ENCODE assay signal across 29 mouse cellular contexts in genomic region chr9:50475318-50475717, GRCm38 (mm10). TPM values are rescaled to one million over a fixed set of nuclear protein-coding genes. Genes with fewer than 3 reads are reported as not detected.
"Had no signal": no experiment of that assay in that cellular context is flagged by ENCODE, and none has a peak within 500 bp of the region (broad histone marks: within the 10 kb centered on the region; RNA-seq: fewer than 3 reads in every experiment).

No protein-coding gene starts in this region.

- H3K4me3 ChIP-seq: gastrocnemius, adult 2 months; heart, embryonic 10.5 days; heart, embryonic 12.5 days; hindbrain, embryonic 10.5 days; hindbrain, embryonic 12.5 days; intestine, embryonic 15.5 days; layer of hippocampus, adult 2 months; left cerebral cortex, adult 2 months; limb, embryonic 10.5 days; limb, embryonic 12.5 days; liver, embryonic 13.5 days; liver, embryonic 15.5 days had no signal

- H3K4me2 ChIP-seq: heart, embryonic 12.5 days; hindbrain, embryonic 12.5 days; hindbrain, embryonic 14.5 days; intestine, embryonic 15.5 days; limb, embryonic 12.5 days; liver, embryonic 11.5 days; liver, embryonic 13.5 days; liver, embryonic 15.5 days had no signal

- H3K9me3 ChIP-seq: heart, embryonic 10.5 days; heart, embryonic 12.5 days; hindbrain, embryonic 10.5 days; hindbrain, embryonic 12.5 days; intestine, embryonic 15.5 days; limb, embryonic 10.5 days; limb, embryonic 12.5 days; liver, embryonic 13.5 days; liver, embryonic 15.5 days had no signal

- H3K36me3 ChIP-seq: heart, embryonic 10.5 days; heart, embryonic 12.5 days; hindbrain, embryonic 10.5 days; hindbrain, embryonic 12.5 days; intestine, embryonic 15.5 days; limb, embryonic 10.5 days; limb, embryonic 12.5 days; liver, embryonic 13.5 days; liver, embryonic 15.5 days had no signal

- H3K9ac ChIP-seq: heart, embryonic 12.5 days; hindbrain, embryonic 12.5 days; hindbrain, embryonic 14.5 days; intestine, embryonic 15.5 days; limb, embryonic 12.5 days; liver, embryonic 13.5 days; liver, embryonic 15.5 days had no signal

- H3K27ac ChIP-seq: gastrocnemius, adult 2 months; heart, embryonic 10.5 days; hindbrain, embryonic 12.5 days; hindbrain, embryonic 14.5 days; intestine, embryonic 15.5 days; layer of hippocampus, adult 2 months; left cerebral cortex, adult 2 months; limb, embryonic 10.5 days; limb, embryonic 12.5 days; liver, embryonic 13.5 days; liver, embryonic 15.5 days had no signal

- ATAC-seq: hindbrain, embryonic 16.5 days; inflammation-experienced regulatory T-cells, adult 6 months; intestine, embryonic 15.5 days; intestine, postnatal 0 days had no signal

- H3K27me3 ChIP-seq: hindbrain, embryonic 12.5 days; intestine, embryonic 15.5 days; liver, embryonic 13.5 days; liver, embryonic 15.5 days had no signal

- DNase-seq: gastrocnemius, adult 2 months; gastrocnemius, postnatal 10 days; gastrocnemius, postnatal 25 days; heart, adult 18-20 months; heart, postnatal 10 days; heart, postnatal 4 days; kidney, adult 2 months; kidney, postnatal 10 days; kidney, postnatal 36 days; liver; liver, embryonic 13.5 days had no signal

RNA-seq across cellular contexts. Expression of gene Plet1, which starts 19.0 kb away (rescaled TPM):
- total RNA-seq: gastrocnemius, postnatal 10 days; gastrocnemius, postnatal 25 days; gastrocnemius, postnatal 4 days; layer of hippocampus, adult 2 months; left cerebral cortex, adult 2 months; left cerebral cortex, postnatal 14 days; left cerebral cortex, postnatal 36 days had no signal
- polyA plus RNA-seq: inflammation-experienced regulatory T-cells, adult 6 months; limb, embryonic 10.5 days had no signal
